Mouse (Mus musculus) urinary bladder, postnatal 14 days (tissue): ENCODE results near the gene Tppp.
"Not testable (repeated sequence)": the region's sequence is repeated elsewhere in the genome, so short reads cannot be mapped to it uniquely, and the experiment has no call there.

Experiments used
- DNase-seq: peaks from one replicate; pipeline ENCODE4 v3.0.0; 2021; ENCODE audit warnings: low spot score

Gene Tppp

DNA sequence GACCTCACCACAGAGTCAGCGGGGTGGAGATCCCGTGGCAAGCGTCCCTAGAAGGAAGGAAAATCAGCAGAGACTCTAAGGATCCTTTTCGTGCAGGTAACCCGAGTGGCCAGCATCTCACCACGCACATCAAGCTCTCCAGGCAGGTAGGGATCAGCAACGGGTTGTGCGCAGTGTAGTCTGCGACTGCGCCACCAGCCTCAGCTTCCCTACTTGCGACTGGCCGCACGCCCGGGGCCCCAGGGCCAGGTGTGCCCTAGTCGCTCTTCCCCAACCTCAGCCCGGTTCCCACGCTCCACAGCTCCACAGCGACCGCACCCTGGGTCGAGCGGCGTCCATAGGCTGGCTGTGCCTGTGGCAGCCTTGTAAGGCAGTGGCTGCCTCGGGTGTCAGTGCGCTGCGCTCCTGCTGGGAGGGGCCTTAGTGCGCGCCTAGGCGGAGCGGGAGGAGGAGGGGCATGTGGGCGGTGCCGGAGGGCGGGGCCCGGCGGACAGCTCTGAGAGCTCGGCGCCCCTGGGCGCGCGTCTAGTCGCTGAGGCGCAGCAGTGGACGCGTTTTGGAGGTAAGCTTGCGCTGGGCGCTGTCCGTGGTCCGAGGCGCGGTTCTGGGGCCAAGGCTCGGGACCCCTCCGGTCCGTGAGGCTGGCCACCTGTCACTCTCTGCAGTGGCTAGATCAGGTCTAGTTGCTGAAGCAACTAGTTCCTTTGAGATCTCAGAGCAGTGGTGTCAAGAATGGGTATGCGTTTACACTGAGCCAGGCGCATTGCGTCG, at the start of gene Tppp:
TSS of gene Tppp (plus strand) at position 460 of the 771 bp plus-strand sequence.
- DNase-seq, result peak; percentile 96

DNA sequence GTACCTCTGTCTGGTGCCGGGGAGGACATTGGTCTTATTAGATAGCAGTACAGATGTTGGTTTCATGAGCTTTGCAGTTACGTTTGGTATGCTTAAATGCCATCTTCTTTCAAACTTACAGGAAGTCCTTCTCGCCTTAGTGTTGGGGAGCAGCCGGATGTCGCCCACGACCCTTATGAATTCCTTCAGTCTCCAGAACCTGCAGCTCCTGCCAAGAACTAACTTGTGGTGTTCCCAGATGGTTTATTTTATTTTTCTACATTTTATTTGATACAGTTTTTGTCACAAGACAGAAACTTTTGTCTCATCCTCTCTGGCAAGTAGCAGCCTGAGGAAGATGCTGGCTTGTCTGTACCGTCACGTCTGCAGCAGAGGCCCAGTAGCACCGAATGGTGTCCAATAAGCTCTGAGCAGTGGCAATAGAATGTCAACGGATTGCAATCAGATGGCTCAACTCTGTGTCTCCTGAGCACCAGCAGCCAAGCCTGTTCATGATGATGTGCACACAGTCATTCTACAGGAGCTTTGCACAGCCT, 49.0 kb upstream of the Tppp start:
- DNase-seq, result no peak

GRCm38 (mm10) chr13:73961177-73961576, 48.0 kb upstream of the Tppp start:
- DNase-seq, result no peak

DNA sequence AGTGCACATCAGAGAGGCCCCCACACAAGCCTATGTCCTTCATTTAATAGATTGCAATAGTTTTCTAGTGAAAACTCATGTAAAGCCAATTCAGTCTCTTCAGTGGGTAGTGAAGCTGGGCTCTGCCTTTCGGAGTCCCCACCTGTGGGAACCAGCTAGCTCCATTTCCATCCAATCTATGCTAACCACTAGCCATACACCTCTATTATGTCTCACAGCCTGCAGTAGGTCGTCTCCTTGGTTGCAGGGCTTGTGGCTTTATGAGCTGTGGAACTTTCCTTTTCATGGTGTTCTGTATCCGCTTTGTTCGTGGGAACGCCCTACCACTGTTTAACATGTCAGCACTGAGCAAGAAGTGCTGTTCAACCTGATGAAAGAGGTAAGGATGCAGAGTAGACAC, 45.7 kb upstream of the Tppp start, which contains the start of gene Zdhhc11:
TSS of gene Zdhhc11 (plus strand) at position 301 of the 400 bp plus-strand sequence.
- DNase-seq, result no peak

GRCm38 (mm10) chr13:73970545-73971448, 38.4 kb upstream of the Tppp start:
- DNase-seq, result peak; percentile 66

DNA sequence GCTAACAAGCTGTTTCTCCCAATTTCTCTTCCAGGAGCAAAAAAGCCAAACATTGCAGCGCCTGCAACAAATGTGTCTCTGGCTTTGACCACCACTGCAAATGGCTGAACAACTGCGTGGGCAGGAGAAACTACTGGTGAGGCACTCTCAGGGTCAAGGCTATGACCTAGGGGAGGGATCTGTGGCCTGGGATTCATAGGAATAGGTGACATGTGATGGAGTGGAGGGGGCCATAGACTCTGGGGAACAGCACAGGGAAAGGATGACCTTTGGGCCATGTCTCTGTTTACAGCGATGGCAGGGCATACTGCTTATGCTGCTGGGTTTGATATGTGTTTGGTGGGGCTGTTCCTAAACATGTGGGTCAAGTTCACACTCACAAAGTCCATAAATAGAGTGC, 34.7 kb upstream of the Tppp start:
- DNase-seq, result no peak

DNA sequence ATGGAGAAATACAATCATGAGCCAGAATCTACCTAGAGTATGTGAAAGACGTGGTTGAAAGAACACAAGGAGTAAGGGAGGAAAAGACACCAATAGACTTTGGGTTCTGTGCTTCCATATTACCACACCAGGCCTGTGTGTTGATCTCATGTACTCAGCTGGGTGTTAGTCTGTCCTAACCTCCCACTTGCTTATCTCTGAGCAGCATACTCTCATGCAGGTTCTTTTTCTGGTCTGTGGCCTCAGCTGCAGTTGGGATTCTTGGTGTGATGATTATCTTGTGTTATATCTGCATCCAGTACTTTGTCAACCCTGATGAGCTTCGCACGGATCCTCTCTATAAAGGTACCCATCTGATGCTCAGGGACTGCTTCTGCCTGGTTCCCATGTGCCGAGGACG, 32.3 kb upstream of the Tppp start:
- no peak for DNase-seq

DNA sequence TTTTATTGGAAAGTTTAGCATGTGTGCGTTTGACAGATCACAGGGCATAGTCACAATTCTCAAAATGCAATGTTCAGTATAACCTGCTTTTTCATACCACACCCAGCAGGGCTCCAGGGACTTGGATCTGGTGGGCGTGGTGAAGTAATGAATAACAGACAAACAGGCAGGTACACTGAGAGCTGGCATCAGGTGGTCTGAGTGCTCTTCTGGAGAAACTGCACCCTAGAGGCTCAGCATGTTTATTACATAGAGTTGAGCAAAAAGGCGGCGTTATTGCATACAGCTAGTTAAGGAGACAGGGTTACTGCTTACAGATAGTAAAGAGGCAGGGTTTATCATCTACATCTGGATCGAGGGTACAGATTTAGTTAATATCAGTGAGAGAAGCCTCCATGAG, 18.9 kb upstream of the Tppp start:
- DNase-seq, result no peak

DNA sequence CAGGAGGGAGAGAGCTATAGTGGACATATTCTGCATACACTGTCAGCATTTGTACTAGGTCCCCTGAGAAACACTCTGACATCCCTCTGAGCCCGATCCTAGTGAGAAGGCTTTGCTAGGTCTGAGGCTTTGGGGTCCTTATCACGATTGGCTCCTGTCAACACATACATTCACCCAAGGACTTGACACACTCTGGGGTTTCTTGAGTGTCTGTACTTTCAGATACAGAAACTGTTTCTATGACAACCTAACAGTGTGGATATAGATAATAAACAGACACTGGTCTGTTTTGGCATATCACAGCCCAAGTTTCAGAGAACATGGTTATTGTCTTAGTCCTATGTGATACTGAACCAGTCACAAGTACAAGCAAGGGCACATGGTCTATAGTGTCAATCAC, 18.4 kb upstream of the Tppp start:
- no peak for DNase-seq

DNA sequence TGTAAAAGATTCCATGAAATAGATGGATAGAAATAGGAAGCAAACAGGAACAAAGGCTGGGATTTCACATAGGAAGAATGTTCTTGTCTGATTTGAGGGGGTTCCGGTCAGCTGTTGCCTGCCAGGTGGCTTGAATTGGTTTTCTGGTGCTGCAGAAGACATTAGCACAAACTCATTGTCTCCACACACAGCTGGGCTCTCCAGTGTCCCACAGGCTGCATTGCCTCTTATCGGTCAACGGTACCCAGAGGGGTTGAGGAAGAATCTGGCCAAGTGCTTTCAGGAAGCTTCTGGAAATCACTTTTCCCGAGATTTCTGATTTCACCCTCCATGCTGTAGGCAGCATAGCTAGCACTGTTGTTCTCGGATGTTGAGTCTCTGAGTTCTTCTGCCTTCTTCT, 17.9 kb upstream of the Tppp start:
- no peak for DNase-seq

- no peak for DNase-seq
Observed at GRCm38 (mm10) chr13:73996456-73996855, 12.8 kb upstream of the Tppp start.

DNA sequence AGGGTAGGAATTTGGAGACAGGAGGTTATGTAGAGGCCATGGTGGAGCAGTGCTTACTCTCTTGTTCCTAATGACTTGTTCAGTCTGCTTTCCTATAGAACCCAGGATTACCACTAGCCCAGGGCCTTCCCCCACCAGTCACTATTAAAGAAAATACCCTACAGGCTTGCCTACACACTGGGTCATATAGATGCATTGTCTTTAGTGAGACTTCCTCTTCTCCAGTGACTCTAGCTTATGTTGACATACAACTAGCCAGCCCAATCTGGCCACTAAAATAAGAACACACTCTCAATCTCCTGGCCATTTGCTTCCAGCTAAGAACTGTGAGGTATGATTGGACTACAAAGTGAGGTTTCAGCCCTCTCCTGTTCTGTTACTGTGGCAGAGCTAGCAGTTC, 8.7 kb upstream of the Tppp start:
- no peak for DNase-seq

GRCm38 (mm10) chr13:74000961-74001360, 8.2 kb upstream of the Tppp start:
- DNase-seq, result no peak

- DNase-seq, result no peak
Observed at GRCm38 (mm10) chr13:74001492-74001891, 7.7 kb upstream of the Tppp start.

DNA sequence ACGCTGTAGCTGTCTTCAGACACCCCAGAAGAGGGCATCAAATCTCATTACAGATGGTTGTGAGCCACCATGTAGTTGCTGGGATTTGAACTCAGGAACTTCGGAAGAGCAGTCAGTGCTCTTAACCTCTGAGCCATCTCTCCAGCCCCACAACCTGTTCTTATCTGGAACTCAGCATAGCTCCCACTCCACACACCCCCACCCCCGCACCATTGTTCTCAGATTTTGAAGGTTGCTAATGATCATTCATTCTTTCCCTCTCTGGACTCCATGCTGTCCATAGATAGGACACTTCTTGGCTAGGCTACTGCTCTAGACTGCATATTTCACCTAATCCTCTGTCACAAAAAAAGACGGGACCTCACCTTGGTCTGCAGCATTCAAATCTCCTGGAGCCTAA, 2.3 kb upstream of the Tppp start:
- not testable (repeated sequence) for DNase-seq

- DNase-seq, result not testable (repeated sequence)
Observed at GRCm38 (mm10) chr13:74008216-74008615, 991 bp upstream of the Tppp start.

DNA sequence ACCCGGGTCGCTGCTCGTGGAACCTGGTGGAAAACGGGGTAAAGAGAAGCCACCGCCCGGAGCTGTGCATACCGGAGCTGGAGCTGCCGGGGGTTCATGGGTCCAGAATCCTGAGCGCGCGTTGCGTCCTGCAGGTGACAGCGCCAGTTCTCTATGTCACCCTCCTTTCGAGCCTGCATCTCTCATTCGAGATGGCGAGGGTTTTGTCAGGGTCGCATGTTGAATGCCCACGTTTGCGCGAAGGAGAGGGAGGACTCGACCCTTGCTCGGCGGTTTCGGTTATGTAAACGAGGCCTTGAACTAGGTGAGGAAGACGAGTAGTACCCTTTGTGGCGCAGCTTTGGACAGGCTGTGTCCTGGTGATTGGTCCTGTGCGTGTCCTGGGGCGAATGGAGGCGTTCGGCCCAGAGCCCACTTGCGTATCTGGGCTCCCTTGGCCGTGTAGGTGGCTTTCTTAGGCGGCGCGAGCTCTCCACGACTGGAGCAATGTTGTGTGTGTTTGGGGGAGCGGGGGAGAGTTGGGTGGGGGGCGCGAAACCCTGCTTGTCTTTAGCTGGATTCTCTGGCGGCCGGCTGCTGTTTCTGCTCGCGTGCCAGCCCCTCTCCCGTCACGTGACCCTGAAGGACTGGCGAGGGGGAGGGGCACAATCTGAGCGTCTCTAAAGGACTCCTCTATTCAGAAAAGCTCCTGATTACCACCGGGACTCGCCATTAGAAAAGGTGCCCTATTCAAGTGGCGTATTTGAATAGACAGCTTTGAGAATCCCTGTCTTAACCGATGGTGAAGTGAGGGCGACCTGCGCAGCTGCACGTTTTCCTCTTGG, 796 bp downstream of the Tppp start:
- peak; percentile 72 for DNase-seq

GRCm38 (mm10) chr13:74010678-74011077, 1.5 kb downstream of the Tppp start:
- DNase-seq, result no peak

DNA sequence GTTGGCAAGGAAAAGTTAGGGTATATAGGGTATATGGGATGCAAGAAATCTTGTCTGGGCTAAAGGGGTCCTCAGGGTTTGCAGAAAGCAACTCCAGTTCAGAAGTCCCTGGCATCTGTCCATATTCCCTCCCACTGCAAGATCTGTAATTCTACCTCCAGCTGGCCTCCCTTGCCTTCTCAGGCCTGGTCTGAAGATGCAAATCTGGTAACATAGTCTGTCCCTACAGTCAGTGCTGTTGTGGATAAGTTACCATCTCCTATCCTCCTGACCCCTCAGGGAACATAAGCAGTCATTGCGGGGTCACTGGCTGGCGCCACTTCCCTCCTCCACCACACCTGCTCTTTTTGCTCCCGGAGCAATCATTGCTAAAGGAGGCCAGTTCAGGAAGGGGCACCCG, 6.7 kb downstream of the Tppp start:
- DNase-seq, result no peak

GRCm38 (mm10) chr13:74017426-74017825, 8.2 kb downstream of the Tppp start:
- no peak for DNase-seq

- DNase-seq, result not testable (repeated sequence)
Observed at GRCm38 (mm10) chr13:74019006-74019405, 9.8 kb downstream of the Tppp start.
